Mouse (Mus musculus) bone marrow macrophage, adult 2 months (primary cell): ENCODE measurements around the gene Lrrc55.

ENCODE experiments used
- CTCF ChIP-seq: IDR thresholded peaks from 2 replicates; pipeline ENCODE4 v1.5.1; 2012; ENCODE audit warnings: low read depth, mild to moderate bottlenecking, low read length, moderate library complexity
- POLR2A ChIP-seq: IDR thresholded peaks from 2 replicates; pipeline ENCODE4 v1.6.1; 2012; ENCODE audit warnings: mild to moderate bottlenecking, low read depth, low read length, borderline replicate concordance

DNA sequence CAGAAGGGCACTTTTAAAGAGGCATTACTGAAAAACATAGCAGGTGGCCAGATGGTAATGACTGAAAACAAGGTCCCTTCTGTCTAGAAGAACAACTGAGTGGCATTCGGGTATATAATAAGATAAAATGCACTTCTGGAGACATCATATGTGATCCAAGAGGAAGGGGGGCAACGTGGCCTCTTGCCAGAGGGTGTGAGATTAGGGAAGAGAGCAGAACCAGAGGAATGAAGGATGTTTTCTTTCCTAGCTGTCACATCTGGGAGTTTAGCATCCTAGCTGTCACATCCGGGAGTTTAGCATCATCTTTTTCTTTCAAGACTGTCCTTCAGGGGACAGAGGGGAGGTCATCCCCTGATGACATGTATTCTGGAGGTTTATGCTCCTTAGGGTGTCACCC is 32.6 kb upstream of the Lrrc55 start:
- no peak for TF ChIP-seq CTCF
- no peak for TF ChIP-seq POLR2A
